Mouse (Mus musculus) kidney, embryonic 14.5 days (tissue): ENCODE data around the gene Usp1. TPM values are rescaled to one million over a fixed set of nuclear protein-coding genes. Genes with fewer than 3 reads are reported as not detected.
"Not testable (repeated sequence)": the region's sequence is repeated elsewhere in the genome, so short reads cannot be mapped to it uniquely, and the experiment has no call there.

Experiments
- ATAC-seq: fragments of 200-750 bp; cut with Nextera tagmentation; 2 replicates; pipeline ENCODE4 v1.8.0; 2017; ENCODE audit warnings: moderate number of reproducible peaks, mild to moderate bottlenecking, moderate TSS enrichment, moderate library complexity; ENCODE audit not compliant: low FRiP score, low TSS enrichment
- H3K27ac ChIP-seq: fragments of 300-500 bp; sonication (generic); 2 replicates; pipeline ENCODE4 v1.5.1; 2014; ENCODE audit warnings: low read depth, mild to moderate bottlenecking, low read length, moderate library complexity, mixed read lengths
- H3K27me3 ChIP-seq: fragments of 300-500 bp; sonication (generic); 2 replicates; pipeline ENCODE4 v1.6.1; 2014; ENCODE audit warnings: mild to moderate bottlenecking, low read length; ENCODE audit not compliant: control insufficient read depth, insufficient read depth
- H3K36me3 ChIP-seq: fragments of 300-500 bp; sonication (generic); 2 replicates; pipeline ENCODE4 v1.6.1; 2014; ENCODE audit warnings: low read length, mixed read lengths; ENCODE audit not compliant: control insufficient read depth, insufficient read depth
- H3K4me1 ChIP-seq: fragments of 300-500 bp; sonication (generic); 2 replicates; pipeline ENCODE4 v1.6.1; 2014; ENCODE audit warnings: low read length, mixed read lengths; ENCODE audit not compliant: control insufficient read depth, insufficient read depth
- H3K4me2 ChIP-seq: fragments of 300-500 bp; sonication (generic); replicated peaks from 2 replicates; pipeline ENCODE4 v1.6.1; 2014; ENCODE audit warnings: low read depth, mild to moderate bottlenecking, low read length
- H3K4me3 ChIP-seq: fragments of 300-500 bp; sonication (generic); 2 replicates; pipeline ENCODE4 v1.5.1; 2014; ENCODE audit warnings: mild to moderate bottlenecking, low read length
- H3K9ac ChIP-seq: fragments of 300-500 bp; sonication (generic); 2 replicates; pipeline ENCODE4 v1.6.1; 2014; ENCODE audit warnings: low read depth, mild to moderate bottlenecking, low read length, moderate library complexity
- H3K9me3 ChIP-seq: fragments of 300-500 bp; sonication (generic); 2 replicates; pipeline ENCODE4 v1.6.1; 2016; ENCODE audit warnings: low read length; ENCODE audit not compliant: control insufficient read depth
- WGBS: fragments of 180-500 bp; shearing (Covaris S2); extraction: QIAGEN DNeasy Blood & Tissue Kit; methylation state at CpG from one replicate; pipeline ENCODE4 v1.1.7; 2014; 5-methylcytosine and 5-hydroxymethylcytosine counted together
- polyA plus RNA-seq: library from polyadenylated mRNA; unstranded; fragments of >200 nt; fragmentation: Nextera tagmentation; extraction: Ambion mirVana; gene quantifications from 2 replicates; pipeline ENCODE4 v1.2.1, GENCODE M21; 2014

The Usp1 gene
- polyA plus RNA-seq, 1 experiment from 2014 or later: 141 TPM

DNA sequence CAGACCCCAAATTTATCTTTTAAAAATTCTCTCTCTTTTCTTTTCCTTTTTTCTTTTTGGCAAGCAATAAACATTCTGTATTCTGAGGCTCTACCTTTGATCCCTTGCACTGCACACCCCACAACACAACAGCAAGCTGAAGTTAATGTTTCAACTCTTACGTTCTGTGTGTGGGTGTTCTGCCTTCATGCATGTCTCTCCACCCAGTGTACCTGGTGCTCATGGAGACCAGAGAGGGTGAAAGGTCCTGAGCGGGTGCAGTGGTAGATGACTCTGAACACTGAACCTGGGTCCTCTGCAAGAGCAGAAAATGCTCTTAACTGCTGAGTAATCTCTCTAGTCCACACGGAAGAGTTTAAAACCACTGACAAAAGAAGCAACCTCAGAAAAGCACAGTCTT lies 36.6 kb downstream of the Usp1 start:
- no peak for ATAC-seq
- no peak overlapping the region for H3K9ac ChIP-seq
- H3K4me3 ChIP-seq: no peak overlapping the region
- WGBS: 88% methylated on average over 3 of the region's 3 CpGs
- H3K4me1 ChIP-seq: no peaks in the 10 kb centered on the region
- no peaks in the 10 kb centered on the region for H3K27me3 ChIP-seq
- no peak overlapping the region for H3K27ac ChIP-seq
- H3K9me3 ChIP-seq: no peaks in the 10 kb centered on the region
- H3K36me3 ChIP-seq: peaks cover 53% of the 10 kb centered on the region
- H3K4me2 ChIP-seq: no peak overlapping the region

DNA sequence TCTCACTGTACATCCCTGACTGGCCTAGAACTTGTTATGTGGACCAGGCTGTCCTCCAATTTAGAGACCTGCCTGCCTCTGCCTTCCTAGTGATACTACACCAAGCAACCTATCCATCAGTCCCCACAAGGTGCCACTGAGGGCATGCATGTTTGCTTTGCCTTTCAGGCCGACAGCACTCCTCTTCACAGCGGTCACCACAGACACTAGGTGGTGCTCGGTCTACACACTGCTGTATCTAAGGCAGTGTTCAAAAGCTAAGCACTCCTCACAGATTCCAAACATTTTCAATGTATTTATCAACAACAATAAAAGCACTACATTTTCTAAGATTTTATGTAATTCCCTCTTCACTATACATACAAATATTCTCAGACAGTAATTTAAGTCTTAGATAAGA lies 46.3 kb downstream of the Usp1 start:
- Histone ChIP-seq H3K4me2 (no peak overlapping the region), H3K36me3 (peaks cover 75% of the 10 kb centered on the region), H3K4me3 (no peak overlapping the region), H3K27ac (no peak overlapping the region), H3K9ac (no peak overlapping the region), H3K4me1 (no peaks in the 10 kb centered on the region), H3K9me3 (no peaks in the 10 kb centered on the region), H3K27me3 (no peaks in the 10 kb centered on the region)
- 93% methylated on average over 3 of the region's 3 CpGs for WGBS
- no peak for ATAC-seq

DNA sequence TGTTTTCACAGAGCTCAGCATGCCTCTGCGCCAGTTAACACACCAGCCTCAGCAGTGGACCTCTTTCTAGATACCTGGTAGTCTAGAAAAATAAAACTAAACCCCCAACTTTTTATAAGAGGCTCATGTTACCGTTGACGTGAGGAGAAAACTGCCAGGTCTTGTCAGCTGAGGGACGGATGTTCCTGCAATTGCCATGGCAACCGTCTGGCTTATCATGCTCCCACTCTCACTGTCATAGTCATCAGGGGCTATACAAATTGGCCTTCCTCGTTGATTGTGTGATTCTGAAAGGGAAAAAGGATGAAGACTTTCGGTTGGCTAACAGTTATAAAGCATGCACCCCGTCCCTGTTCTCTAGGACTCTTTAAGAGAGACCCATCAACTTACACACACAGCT lies 52.1 kb downstream of the Usp1 start:
- Histone ChIP-seq H3K9me3 (no peaks in the 10 kb centered on the region), H3K27ac (no peak overlapping the region), H3K4me3 (no peak overlapping the region), H3K4me2 (no peak overlapping the region), H3K4me1 (no peaks in the 10 kb centered on the region), H3K9ac (no peak overlapping the region), H3K36me3 (peaks cover 47% of the 10 kb centered on the region), H3K27me3 (no peaks in the 10 kb centered on the region)
- ATAC-seq: no peak
- WGBS: 66% methylated on average over 8 of the region's 8 CpGs

GRCm38 (mm10) chr4:98978288-98978687 lies 54.7 kb downstream of the Usp1 start:
- peaks cover 26% of the 10 kb centered on the region for H3K36me3 ChIP-seq
- H3K9me3 ChIP-seq, H3K4me1 ChIP-seq, H3K27ac ChIP-seq, ATAC-seq, H3K4me3 ChIP-seq, H3K4me2 ChIP-seq, H3K9ac ChIP-seq, H3K27me3 ChIP-seq: not testable (repeated sequence)
- 93% methylated on average over 2 of the region's 2 CpGs for WGBS

- H3K36me3 ChIP-seq: peaks cover 25% of the 10 kb centered on the region; the same call in 1 of the 2 replicates
- no peaks in the 10 kb centered on the region for H3K27me3 ChIP-seq
- no peak for ATAC-seq
- 86% methylated on average over 2 of the region's 2 CpGs for WGBS
- no peak overlapping the region for H3K27ac ChIP-seq
- no peak overlapping the region for H3K4me2 ChIP-seq
- H3K9ac ChIP-seq: no peak overlapping the region
- H3K9me3 ChIP-seq: no peaks in the 10 kb centered on the region
- H3K4me3 ChIP-seq: no peak overlapping the region
- H3K4me1 ChIP-seq: no peaks in the 10 kb centered on the region
Observed at GRCm38 (mm10) chr4:98978693-98979092, 55.1 kb downstream of the Usp1 start.

- not testable (repeated sequence) for H3K9me3 ChIP-seq, H3K27ac ChIP-seq, H3K4me2 ChIP-seq, H3K27me3 ChIP-seq, H3K4me1 ChIP-seq, H3K4me3 ChIP-seq, ATAC-seq, H3K9ac ChIP-seq
- H3K36me3 ChIP-seq: peaks cover 28% of the 10 kb centered on the region; the same call in 1 of the 2 replicates
- 87% methylated on average over 3 of the region's 3 CpGs for WGBS
Observed at GRCm38 (mm10) chr4:98979976-98980375, 56.4 kb downstream of the Usp1 start.

- WGBS: 94% methylated on average over 8 of the region's 8 CpGs
- no peak for ATAC-seq
- Histone ChIP-seq H3K27ac (no peak overlapping the region), H3K9ac (no peak overlapping the region), H3K4me1 (no peaks in the 10 kb centered on the region), H3K9me3 (no peaks in the 10 kb centered on the region), H3K36me3 (peaks cover 33% of the 10 kb centered on the region; the same call in 1 of the 2 replicates), H3K4me2 (no peak overlapping the region), H3K4me3 (no peak overlapping the region), H3K27me3 (no peaks in the 10 kb centered on the region)
Observed at GRCm38 (mm10) chr4:98984701-98985100, 61.1 kb downstream of the Usp1 start.

Other genes starting within 250 kb of the Usp1 start
- 0.64 and 0.79 TPM in 2 replicates for gene L1td1, start 197.1 kb upstream of the Usp1 start, polyA plus RNA-seq
- 2.7 and 3.5 TPM in 2 replicates for gene Kank4, start 106.3 kb upstream of the Usp1 start, polyA plus RNA-seq
- gene I0C0044D17Rik, start 100.0 kb upstream of the Usp1 start, polyA plus RNA-seq: not detected in 2 replicates
- 1.7 and 1.8 TPM in 2 replicates for gene Angptl3, start 107.1 kb downstream of the Usp1 start, polyA plus RNA-seq
- 63.1 and 84.5 TPM in 2 replicates for gene Dock7, start 197.1 kb downstream of the Usp1 start, polyA plus RNA-seq